Mouse (Mus musculus) erythroid progenitor cell, adult 5-6 weeks (primary cell): ENCODE results near the gene Tnfrsf13c. TPM values are rescaled to one million over a fixed set of nuclear protein-coding genes. Genes with fewer than 3 reads are reported as not detected.
A peak's percentile ranks its signal among the peaks of the same experiment; 100 is the strongest.

Source experiments
- ATAC-seq: replicated peaks from 2 replicates; pipeline ENCODE4 v1.8.0; 2016; ENCODE audit warnings: moderate number of reproducible peaks, mild to moderate bottlenecking, moderate TSS enrichment, inconsistent platforms; ENCODE audit not compliant: poor library complexity, low FRiP score, severe bottlenecking
- total RNA-seq, 2 experiments: library from RNA; stranded (forward) in 1 of 2; stranded (reverse) in 1 of 2; fragments of 150-400 nt in 1 of 2; fragments of 186-747, 209-891 nt in 1 of 2; gene quantifications; 2 replicates each; pipeline versions ENCODE4 v1.2.3 to v1.2.4; 2015 to 2017; ENCODE audit warnings: low replicate concordance in 2 of 2

The Tnfrsf13c gene
- total RNA-seq, 2 experiments from 2014 or later, result 6.7 to 13.4 TPM

DNA sequence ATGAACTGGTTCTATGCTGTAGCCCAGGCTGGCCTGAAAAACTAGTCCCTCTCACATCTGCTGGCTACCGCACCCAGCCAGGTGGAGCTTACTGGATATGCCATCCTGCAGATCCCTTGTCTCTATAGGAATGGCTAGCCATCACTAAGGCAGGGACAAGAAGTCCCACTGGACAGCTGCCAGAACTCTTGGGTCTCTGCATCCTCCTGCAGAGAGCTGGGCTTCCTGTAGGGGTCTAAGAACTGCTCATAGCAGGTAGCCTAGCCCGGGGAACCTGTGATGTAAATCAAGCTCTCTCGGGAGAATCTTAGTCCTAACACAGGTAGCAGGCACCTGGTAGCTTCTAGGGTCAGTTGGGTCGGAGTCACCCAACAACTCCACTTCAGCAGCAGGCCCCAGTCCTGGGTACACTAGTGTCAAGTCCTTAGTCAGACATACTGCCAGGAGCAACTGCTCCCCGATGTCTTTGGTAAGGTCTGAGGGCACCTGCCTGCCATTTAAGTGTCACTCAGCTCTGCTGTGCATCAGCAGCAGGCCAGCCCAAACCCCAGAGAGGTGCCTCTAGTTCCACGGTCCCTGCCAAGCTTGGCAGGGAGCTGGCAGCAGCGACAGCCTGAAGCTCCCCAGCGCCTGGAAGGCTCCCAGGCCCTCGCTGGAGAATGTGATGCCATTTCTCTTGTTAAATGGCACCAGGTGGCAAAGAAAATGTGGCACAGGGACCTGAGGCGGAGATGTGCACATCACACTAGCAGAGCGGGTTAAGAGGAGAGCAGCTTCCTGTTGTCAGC, 7.6 kb upstream of the Tnfrsf13c start:
- ATAC-seq, result no peak

DNA sequence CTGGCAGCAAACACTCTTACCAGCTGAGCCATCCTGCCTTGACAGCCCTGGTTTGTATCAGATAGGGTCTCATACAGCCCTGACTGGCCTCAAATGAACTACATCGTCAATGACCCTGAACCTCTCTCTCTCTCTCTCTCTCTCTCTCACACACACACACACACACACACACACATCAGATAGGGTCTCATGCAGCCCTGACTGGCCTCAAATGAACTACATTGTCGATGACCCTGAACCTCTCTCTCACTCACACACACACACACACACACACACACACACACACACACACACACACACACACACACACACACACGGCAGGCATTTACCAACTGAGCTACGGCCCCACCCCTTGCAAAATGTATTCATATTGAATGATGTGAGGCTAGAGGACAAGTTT, 6.9 kb upstream of the Tnfrsf13c start:
- no peak for ATAC-seq

DNA sequence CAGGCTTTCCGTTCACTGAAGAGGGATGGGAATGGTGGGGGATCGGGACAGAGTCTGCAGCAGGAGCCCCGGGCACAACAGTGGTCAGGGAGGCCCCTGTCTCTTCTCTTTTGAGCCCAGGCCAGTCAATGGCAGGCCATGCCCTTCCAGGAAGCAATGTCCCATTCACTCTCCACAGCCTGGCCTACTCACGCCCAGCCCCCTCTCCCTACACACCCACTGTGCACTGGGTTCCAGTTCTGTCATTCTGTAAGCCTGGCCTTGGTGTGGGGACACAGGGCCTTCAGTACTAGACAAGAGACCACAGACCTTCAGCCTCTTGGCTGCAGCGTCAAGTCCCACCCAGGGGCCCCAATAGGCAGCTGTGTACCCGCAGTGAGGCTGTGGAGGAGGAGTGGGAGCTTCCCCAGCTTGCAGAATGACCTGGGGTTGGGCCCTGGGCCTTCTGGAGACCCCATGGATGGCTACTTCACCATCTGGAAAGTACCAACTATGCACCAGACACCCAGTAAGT, 6.0 kb upstream of the Tnfrsf13c start:
- peak; percentile 45 for ATAC-seq

DNA sequence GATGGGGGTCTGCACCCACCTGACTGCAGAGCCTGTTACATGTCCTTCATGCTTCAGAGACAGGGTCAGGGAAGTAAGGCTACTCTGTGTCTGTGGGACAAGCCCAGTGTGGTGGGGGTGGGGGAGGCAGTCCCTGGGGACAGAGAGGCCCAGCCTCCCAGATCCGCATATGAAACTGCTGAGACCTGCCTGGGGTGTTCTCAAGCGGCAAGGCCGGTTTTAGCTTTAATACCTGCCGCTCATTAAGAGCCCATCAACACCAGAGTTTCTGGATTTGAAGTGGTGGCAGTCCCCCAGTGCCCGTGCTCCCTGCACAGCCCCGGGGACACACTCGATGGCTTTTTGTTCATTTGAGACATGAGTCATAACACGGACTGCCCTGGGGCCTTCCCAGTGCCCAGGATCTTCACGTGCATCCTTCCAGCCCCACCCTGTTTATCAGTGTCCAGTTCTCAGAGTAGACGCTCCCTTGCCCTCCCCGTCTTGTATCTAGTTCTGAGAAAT, 5.4 kb upstream of the Tnfrsf13c start:
- ATAC-seq, result peak; percentile 77

DNA sequence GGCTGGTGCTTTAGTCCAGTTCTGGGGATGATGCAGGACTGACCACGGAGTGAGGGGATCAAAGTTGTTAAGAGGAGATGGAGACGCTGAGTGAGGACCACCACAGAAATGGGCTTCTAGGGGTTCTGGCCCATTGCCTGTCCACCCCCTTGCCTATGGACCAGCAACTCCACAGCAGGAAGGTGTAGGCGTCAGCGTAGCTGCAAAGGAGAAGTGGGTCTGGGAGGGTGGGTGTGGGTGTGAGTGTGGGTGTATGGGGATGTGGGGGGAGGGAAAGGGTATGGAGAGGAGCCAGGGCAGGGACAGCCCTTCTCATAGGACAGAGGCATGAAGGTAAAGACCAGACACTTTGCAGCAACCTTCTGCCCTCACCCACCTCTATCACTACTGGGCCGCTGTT, 1.6 kb upstream of the Tnfrsf13c start:
- no peak for ATAC-seq

DNA sequence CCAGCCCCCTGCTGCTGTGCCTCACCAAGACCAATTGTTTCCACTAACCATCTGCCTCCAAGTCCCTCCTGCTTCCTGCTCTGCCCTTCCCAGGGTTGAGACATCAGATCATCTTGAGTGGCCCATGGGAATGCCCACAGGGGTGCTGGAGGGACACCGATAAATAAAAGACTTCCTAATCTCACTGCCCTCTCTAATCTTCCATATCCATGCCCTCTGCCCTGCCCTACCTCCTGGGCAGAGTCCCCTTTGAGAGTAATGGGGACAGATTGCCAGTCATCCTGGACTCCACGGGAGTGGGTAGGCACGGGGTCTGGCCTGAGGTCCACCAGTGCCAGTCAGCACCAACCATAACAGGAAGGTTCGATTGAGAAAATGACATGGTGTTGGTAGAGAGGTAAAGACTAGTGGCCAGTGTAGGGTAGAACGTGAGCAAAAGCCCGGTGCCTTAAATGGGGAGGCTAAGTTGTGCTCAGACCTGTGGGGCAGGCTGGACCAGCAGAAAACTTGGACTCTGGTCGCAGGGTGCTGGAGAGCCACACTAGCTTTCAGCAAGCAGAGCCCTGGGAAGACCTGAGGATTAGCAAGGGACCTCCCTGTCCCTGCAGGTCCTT, 540 bp upstream of the Tnfrsf13c start:
- ATAC-seq, result peak; percentile 40

DNA sequence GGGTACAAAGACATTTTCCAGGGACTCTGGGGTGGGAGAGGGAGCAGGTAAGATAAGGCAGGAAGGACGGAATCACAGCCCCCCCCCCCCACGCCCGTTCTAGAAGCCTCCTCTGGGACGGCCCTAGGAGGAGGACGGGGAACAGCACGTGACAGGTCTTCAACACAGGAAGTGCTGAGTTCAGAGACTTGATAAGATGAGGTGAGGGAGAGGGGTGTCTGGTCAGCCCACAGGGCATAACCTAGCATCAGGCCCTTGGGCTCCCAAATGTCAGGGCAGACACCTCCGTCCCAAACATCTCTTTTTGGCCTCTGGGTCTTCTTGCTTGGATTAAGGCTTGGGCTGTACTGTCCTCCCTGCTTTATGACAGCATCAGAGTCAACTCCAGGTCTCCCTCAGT, 918 bp downstream of the Tnfrsf13c start:
- ATAC-seq, result no peak

DNA sequence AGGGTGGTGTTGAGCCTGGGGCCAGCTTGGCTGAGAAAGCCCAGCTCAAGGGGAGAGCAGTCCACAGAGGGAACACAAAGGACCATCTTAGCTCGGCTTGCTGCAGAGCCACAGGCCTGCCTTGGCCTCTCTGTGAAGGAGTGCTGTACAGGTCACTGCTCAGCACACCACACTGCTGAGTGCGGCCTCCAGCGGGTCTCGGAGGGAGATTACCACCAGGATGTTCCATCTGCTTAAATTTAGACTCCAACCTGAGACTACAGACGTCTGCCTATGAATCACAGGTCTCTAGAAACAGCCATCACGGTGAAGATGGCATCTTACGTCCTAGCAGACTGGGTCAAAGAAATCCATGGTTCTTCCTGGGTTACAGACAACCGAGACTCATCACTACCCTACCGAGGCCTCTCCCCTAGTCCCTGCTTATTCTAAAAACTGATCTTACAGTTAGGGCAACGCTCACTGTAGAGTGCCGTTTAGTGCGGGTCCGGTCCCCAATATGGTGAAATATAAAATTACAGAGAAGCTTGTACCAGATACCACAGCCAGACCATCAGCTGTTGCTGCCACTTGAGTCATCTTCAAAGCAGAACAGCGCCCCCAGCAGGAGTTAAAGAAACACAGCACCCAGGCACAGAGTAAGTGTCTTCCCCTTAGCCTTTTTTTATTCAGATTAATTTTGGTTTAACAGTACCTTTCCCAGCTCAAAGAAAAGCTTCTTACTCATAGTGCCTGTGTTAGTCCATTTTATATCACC, 2.9 kb downstream of the Tnfrsf13c start:
- no peak for ATAC-seq

DNA sequence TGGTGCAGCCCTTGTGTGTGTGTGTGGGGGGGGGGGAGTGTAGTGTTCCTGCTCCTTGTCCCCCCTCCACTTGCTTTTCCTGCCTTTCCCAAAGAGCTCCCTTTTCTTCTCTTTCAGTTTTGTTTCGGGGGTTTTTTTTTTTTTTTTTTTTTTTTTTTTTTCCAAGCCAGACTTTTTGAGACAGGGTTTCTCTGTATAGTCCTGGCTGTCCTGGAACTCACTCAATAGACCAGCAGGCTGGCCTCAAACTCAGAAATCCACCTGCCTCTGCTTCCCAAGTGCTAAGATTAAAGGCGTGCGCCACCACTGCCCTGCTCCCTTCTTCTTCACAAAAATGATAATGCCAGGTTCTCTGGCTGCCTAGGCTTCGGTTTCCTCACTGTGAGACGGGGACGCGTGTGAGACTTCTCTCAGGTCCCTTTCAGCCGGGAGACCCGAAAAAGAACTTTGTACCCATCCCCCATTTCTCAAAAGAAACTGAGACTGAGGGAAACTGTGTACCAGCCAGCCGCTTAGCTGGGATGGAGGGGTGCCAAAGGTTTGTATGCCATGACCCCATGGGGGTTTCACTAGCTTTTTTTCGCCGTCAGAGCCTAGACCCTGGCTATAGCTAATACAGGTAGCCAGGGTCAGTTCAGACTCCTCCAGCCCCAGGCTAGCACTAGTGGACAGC, 4.0 kb downstream of the Tnfrsf13c start:
- ATAC-seq, result no peak

DNA sequence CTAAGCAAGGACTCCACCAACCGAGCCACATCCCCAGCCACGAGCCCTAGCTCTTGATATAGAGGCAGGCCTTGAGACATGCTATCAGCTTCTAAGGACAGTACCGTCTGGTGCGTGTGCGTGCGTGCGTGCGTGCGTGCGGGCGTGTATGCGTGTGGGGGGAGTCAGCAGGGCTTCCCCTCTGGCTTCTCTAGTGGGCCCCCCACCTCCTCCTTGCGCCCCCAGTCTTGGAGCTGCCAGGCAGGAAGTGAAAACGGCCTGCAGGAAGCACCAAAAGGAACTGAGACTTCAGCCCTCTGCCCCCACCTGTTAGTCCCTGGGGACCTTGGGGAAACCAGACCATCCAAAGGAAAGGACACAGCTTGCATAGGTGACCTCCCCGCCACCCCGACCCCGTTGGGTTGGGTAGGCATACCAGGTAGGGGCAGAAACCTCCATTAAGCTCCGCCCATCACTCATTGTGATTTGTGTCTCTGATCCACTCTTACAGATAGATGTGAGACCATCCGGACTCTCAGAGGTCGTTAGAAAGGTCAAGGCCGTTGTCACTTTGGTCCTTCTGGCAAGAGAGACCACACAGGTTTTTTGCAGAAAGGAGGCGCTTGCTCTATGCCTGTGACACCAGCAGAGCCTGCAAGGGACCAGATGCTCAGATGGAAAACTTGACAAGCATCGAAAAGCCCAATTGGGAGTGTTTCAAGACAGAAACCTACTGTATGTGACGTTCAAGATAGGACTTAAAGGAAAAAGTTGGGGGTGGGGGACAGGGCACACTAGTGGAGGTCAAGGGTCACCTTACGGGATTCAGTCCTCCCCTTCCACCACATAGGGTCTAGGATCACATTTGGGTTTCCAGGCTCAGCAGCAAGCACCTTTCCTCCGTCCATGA, 5.1 kb downstream of the Tnfrsf13c start:
- no peak for ATAC-seq

DNA sequence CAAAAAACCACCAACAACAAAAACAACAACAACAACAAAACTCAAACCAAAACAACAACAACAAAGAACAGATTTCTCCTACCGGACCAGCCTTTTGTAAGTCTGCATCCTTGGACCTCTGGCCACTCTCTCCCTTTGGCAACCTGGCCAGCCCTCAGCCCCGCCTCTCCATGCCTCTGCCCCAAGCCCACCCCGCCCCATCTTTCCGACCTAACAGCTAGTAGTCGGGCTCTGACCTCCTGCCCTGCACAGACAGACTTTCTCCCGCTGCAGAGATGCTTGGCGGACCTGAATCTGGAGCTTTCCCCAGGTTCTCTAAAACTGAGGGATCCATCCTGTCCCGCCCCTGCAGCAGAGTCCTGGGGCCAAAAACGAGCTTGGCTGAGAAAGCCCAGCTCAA, 6.2 kb downstream of the Tnfrsf13c start:
- no peak for ATAC-seq

DNA sequence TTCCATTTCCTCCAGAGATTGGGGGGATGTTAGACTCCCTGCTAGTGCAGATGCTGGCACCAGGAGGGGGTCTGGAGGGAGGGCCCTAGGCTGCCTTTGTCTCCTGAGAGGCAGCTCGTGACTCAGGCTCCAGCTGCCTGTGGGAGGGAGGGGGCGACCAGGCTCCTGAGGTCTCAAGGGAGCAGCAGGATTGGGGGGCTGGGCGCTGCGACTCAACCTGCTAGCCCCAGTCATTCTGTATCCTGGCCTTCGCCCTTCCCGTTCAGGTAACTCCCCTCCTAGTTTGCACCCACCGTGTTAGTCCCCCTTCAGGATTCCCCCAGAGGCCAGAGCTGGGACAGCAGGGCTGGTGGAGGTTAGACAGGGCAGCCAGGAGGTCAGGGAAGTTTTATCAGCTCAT, 7.1 kb downstream of the Tnfrsf13c start:
- no peak for ATAC-seq

DNA sequence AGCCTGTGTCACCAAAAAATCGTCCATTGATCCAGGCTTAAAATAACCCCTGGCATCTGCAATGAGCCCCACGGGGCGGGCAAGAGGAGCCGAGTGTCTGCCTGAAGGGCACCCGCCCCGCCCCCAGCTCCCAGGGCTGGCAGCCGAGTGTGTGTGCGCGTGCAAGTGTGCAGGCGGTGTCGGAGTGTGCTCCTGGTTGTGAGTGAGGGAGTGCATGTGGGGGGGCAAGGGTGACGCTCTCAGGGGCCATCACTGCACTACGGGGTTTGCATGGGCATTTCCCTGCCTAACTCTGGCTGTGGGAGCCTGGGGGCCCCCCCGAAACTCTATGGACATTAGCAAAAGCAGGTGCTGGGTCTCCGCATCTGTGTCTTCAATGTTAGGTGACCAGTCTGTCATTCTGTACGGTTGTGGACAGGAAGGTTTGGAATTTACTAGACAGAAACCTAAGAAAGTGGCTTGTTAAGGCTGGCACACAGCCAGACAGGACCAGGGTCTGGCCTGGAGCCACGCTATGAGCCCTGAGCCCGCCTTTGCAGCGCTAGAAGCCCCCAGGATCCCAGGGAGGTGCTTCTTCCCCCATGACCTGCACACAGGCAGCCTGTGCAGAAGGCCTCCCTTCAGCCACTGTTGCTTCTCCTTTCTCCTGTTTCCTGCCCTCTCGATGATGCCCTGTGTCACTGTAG, 7.9 kb downstream of the Tnfrsf13c start:
- ATAC-seq, result no peak

DNA sequence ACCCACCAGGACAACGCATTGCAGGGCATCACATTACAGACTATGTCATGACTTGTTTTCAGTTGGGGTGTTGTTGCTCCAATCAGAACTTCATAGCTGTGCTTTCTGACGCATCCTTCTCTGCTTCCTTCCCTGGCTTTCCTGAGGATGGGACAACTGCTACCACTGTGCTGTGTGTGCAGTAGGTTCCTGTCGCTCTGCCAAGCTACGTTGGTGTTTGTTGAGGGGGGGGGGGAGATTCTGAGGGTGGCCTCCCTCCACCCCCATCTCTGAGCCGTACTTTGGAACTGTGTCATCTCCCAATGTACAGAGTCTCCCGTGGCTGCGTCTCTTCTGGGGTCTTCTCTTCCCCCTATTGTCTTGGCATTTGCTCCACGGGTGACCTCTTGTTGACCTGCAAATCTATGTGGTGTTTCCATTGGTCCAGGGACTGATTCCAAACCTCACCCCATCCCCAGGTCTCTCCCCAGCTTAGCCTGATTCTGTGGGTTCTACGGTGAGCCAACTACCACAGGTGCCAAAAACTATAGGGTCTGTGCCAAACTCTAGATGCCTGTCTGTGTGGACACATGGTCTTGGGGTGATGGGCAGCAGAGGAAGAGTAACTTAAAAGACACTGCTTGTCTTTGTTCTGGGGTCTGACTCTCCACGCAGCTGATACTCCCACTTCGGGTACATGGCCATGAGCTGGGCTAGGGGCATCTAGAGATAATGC, 8.7 kb downstream of the Tnfrsf13c start:
- no peak for ATAC-seq

DNA sequence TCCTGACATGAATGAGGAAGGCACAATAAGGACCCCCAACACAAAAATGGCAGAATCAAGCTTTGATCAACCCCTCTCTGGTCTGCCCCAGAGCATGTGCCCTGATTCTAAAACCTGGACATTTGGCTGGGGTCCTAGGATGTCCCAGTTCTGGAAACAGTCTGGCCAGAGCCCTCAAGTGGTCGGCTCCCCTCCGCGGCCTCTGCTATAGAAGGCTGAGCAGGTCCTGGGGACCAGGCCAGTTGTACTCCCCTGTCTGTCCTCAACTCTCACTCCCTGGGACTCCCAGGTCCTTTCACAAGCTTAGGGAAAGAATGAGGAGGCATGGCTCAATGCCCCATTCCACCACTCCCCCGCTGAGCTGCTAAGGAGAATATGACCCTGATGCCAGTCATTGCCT, 10.9 kb downstream of the Tnfrsf13c start:
- ATAC-seq, result no peak

DNA sequence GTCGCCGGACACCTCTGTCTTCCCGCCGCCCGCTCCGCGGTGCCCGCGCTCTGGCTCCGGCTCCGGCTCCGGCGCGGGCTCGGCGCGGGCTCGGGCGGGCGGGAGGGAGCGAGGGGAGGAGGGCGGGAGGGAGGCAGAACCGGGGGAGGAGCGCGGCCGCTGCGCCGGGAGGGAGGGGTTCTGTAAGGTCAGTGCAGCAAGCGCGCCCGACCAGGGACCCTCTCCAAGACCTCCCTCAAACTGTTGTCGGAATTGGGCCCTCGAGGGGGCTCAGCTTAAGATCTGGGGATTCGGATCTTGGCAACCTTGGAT, 11.5 kb downstream of the Tnfrsf13c start, which contains the start of gene Shisa8:
Shisa8 (minus strand) TSS at position 64 of the 312 bp plus-strand sequence.
- ATAC-seq, result no peak

DNA sequence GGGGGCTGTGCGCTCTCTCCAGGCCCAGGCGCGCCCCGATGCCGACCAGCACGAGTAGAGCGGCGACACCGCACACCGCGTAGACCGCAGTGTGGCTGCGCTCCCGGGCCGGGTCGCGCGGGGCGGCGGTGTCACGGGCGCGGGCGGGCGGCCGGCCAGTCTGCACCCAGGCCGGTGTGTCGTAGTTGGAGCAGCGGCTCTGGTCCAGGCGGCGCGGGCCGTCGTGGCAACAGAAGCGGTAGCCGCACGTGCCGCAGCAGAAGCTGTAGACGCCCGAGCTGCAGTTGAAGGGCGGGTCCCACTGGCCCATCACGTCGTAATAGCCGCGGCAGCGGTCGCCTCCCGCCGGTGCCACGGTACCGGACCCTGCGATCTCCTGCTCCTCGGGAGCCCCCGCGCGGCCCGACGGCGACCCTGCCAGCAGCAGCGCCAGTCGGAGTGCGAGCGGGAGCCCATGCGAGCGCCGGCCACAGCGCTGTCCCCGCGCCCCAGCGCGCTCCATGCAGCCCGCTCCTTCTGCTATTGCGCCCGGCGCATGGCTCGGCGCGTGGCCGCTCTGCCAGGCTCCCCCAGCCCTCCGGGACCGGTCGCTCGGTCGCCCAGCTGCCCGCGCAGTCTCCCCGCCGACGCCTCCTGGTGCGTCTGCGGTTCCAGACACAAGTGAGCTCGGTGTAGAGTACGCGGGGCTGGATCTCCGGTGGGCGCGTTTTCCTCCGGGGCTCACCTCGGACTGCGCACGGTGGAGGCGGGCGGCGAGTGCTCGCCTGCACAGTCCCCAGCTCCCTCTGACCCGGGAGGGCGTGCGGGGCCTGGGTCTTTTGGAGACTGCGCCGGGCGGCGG, 12.0 kb downstream of the Tnfrsf13c start:
- no peak for ATAC-seq
